Mouse (Mus musculus) stomach, postnatal 0 days (tissue): ENCODE data around the gene Exosc1.

Experiments used
- CTCF ChIP-seq: IDR thresholded peaks from 2 replicates; pipeline ENCODE4 v1.5.1; 2016; ENCODE audit warnings: antibody characterized with exemption, low read depth, mild to moderate bottlenecking, moderate library complexity
- EP300 ChIP-seq: optimal IDR thresholded peaks from 2 replicates; pipeline ENCODE3; 2016; ENCODE audit warnings: antibody characterized with exemption

GRCm38 (mm10) chr19:41894959-41895358 is 38.3 kb downstream of the Exosc1 start:
- TF ChIP-seq CTCF (no peak), EP300 (no peak)
